Mouse (Mus musculus) G1E (cell line): ENCODE measurements around the gene Dennd1a.

Experiments
- CTCF ChIP-seq: IDR thresholded peaks from 2 replicates; pipeline ENCODE4 v1.5.1; 2012; ENCODE audit warnings: low read depth, low read length, inconsistent platforms, mixed read lengths
- GATA1 ChIP-seq: IDR thresholded peaks from 2 replicates; pipeline ENCODE4 v1.6.1; 2012; ENCODE audit warnings: borderline replicate concordance, low read length, inconsistent platforms, mixed read lengths
- POLR2AphosphoS5 ChIP-seq: IDR thresholded peaks from 2 replicates; pipeline ENCODE4 v1.6.1; 2012; ENCODE audit warnings: low read depth, low read length, inconsistent platforms; ENCODE audit not compliant: insufficient replicate concordance
- TAL1 ChIP-seq: conservative IDR thresholded peaks from 2 replicates; pipeline ENCODE4 v1.6.1; 2012; ENCODE audit warnings: low read depth, low read length, inconsistent platforms, mixed read lengths

GRCm38 (mm10) chr2:37777958-37778720 is 509.1 kb downstream of the Dennd1a start:
- TF ChIP-seq CTCF (no peak), POLR2AphosphoS5 (no peak), GATA1 (no peak), TAL1 (no peak)
